Mouse (Mus musculus): ENCODE data around the gene Hspa1a. TPM values are rescaled to one million over a fixed set of nuclear protein-coding genes. Genes with fewer than 3 reads are reported as not detected.
"Not testable (repeated sequence)": the region's sequence is repeated elsewhere in the genome, so short reads cannot be mapped to it uniquely, and the experiment has no call there.

The Hspa1a gene
- polyA plus RNA-seq, 1 experiment from 2014 or later = 1.9 TPM

DNA sequence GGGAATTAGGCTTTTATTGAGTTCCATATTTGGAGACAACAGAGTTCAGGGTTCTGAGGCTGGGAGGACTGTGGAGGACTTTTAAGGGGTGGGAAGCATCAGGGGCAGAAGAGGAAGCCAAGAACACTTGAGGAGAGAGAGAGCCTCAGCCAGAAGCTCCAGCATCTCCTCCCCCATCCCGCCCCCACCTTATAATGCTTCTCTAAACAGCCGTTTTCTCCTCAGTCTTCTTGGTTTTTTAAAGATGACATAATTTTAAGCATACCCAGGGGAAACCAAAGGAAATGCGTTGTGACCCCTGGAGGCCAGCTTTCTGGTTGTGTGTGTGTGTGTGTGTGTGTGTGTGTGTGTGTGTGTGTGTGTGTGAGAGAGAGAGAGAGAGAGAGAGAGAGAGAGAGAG is 9.8 kb downstream of the Hspa1a start:
- no peak overlapping the region for H3K27ac ChIP-seq (ENCODE audit: low read depth, low read length)
- no peak overlapping the region for H3K4me3 ChIP-seq (ENCODE audit: low read depth, low read length)
- no peak overlapping the region for H3K9ac ChIP-seq (ENCODE audit: low read length)
- H3K36me3 ChIP-seq (ENCODE audit: control insufficient read depth, insufficient read depth, low read length) = no peaks in the 10 kb centered on the region
- no peak overlapping the region for H3K4me2 ChIP-seq (ENCODE audit: low read depth)
- DNase-seq (ENCODE audit: low spot score) = no peak
- peaks cover 4% of the 10 kb centered on the region; the same call in 1 of the 2 replicates for H3K27me3 ChIP-seq (ENCODE audit: control insufficient read depth, insufficient read depth, low read length)
- no peaks in the 10 kb centered on the region for H3K9me3 ChIP-seq (ENCODE audit: control insufficient read depth, low read length)
- peaks cover 3% of the 10 kb centered on the region; the same call in 1 of the 2 replicates for H3K4me1 ChIP-seq (ENCODE audit: control insufficient read depth, insufficient read depth, low read length)
- no peak for ATAC-seq (ENCODE audit: insufficient read depth, low FRiP score, low TSS enrichment)
- 47% methylated on average over 3 of the region's 3 CpGs for WGBS

- DNase-seq (ENCODE audit: low spot score) (no peak), ATAC-seq (ENCODE audit: insufficient read depth, low FRiP score, low TSS enrichment) (no peak)
- no peak overlapping the region for H3K4me3 ChIP-seq (ENCODE audit: low read depth, low read length)
- peaks cover 3% of the 10 kb centered on the region; the same call in 1 of the 2 replicates for H3K4me1 ChIP-seq (ENCODE audit: control insufficient read depth, insufficient read depth, low read length)
- peaks cover 7% of the 10 kb centered on the region; the same call in 1 of the 2 replicates for H3K27me3 ChIP-seq (ENCODE audit: control insufficient read depth, insufficient read depth, low read length)
- H3K27ac ChIP-seq (ENCODE audit: low read depth, low read length) = no peak overlapping the region
- no peak overlapping the region for H3K4me2 ChIP-seq (ENCODE audit: low read depth)
- H3K9me3 ChIP-seq (ENCODE audit: control insufficient read depth, low read length) = no peaks in the 10 kb centered on the region
- no peak overlapping the region for H3K9ac ChIP-seq (ENCODE audit: low read length)
- H3K36me3 ChIP-seq (ENCODE audit: control insufficient read depth, insufficient read depth, low read length) = no peaks in the 10 kb centered on the region
Observed at GRCm38 (mm10) chr17:34960702-34961493, 11.1 kb downstream of the Hspa1a start.

DNA sequence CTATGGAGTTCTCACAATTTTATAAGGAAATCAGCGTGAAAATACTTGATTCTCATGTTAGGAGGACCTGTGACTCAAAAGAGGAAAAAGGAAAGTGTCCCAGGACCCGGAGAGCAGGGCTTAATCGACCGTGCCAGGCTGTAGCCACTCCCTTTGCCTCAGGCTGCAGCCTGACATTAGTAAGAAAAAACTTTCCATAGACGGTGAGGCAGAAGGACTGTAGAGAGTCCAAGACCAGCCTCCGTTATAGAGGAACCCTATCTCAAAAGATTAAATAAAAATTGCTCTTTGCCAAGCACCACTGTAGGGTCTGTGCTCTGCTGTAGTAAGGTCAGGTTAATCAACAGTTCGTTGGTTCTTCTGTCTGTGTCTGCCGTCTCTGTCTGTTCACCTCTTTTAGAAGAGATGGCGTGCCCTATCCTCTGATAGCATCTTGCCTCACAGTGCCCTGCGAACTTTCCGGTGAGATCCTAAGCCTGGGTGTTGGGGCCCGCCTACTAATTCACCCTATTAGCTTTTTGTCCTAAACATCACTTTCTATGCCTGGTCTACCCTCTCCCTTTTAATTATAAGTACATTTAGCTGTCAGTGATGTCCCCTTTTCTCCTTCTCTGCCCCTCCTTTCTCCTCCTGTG is 12.0 kb downstream of the Hspa1a start:
- peaks cover 7% of the 10 kb centered on the region; the same call in 1 of the 2 replicates for H3K27me3 ChIP-seq (ENCODE audit: control insufficient read depth, insufficient read depth, low read length)
- peaks cover 3% of the 10 kb centered on the region; the same call in 1 of the 2 replicates for H3K4me1 ChIP-seq (ENCODE audit: control insufficient read depth, insufficient read depth, low read length)
- no peak for ATAC-seq (ENCODE audit: insufficient read depth, low FRiP score, low TSS enrichment)
- no peaks in the 10 kb centered on the region for H3K36me3 ChIP-seq (ENCODE audit: control insufficient read depth, insufficient read depth, low read length)
- peak overlapping the region; percentile 43; the same call in 1 of the 2 replicates for H3K4me3 ChIP-seq (ENCODE audit: low read depth, low read length)
- 15% methylated on average over 12 of the region's 12 CpGs for whole genome bisulfite sequencing
- H3K4me2 ChIP-seq (ENCODE audit: low read depth) = peak overlapping the region; percentile 76
- no peaks in the 10 kb centered on the region for H3K9me3 ChIP-seq (ENCODE audit: control insufficient read depth, low read length)
- no peak overlapping the region for H3K27ac ChIP-seq (ENCODE audit: low read depth, low read length)
- H3K9ac ChIP-seq (ENCODE audit: low read length) = peak overlapping the region; percentile 57
- no peak for DNase-seq (ENCODE audit: low spot score)

- Histone ChIP-seq H3K4me2 (ENCODE audit: low read depth) (peak within 1 kb of the TSS; percentile 76), H3K9ac (ENCODE audit: low read length) (peak within 1 kb of the TSS; percentile 57), H3K4me3 (ENCODE audit: low read depth, low read length) (peak within 1 kb of the TSS; percentile 43)
- ATAC-seq (ENCODE audit: insufficient read depth, low FRiP score, low TSS enrichment) = peak; percentile 92
- H3K9me3 ChIP-seq (ENCODE audit: control insufficient read depth, low read length); H3K27me3 ChIP-seq (ENCODE audit: control insufficient read depth, insufficient read depth, low read length); H3K36me3 ChIP-seq (ENCODE audit: control insufficient read depth, insufficient read depth, low read length); H3K27ac ChIP-seq (ENCODE audit: low read depth, low read length); H3K4me1 ChIP-seq (ENCODE audit: control insufficient read depth, insufficient read depth, low read length): not testable (repeated sequence)
- WGBS = under 1% methylated on average over 23 of the region's 32 CpGs
- peak; percentile 72 for DNase-seq (ENCODE audit: low spot score)
Observed at GRCm38 (mm10) chr17:34959130-34959778, 12.7 kb downstream of the Hspa1a start, which contains the start of gene Hspa1b. TSS of gene Hspa1b (minus strand) at chr17:34959238.

DNA sequence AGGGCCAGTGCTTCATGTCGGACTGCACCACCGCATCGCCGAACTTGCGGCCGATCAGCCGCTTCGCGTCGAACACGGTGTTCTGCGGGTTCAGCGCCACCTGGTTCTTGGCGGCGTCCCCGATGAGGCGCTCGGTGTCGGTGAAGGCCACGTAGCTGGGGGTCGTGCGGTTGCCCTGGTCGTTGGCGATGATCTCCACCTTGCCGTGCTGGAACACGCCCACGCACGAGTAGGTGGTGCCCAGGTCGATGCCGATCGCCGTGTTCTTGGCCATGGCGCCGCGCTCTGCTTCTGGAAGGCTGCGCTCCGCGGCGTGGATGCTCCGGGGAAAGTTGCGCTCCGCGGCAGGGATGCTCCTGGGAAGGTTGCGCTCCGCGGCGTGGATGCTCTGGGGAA is 13.2 kb downstream of the Hspa1a start:
- not testable (repeated sequence) for H3K9me3 ChIP-seq (ENCODE audit: control insufficient read depth, low read length); DNase-seq (ENCODE audit: low spot score); H3K4me1 ChIP-seq (ENCODE audit: control insufficient read depth, insufficient read depth, low read length); H3K9ac ChIP-seq (ENCODE audit: low read length); H3K27me3 ChIP-seq (ENCODE audit: control insufficient read depth, insufficient read depth, low read length); H3K36me3 ChIP-seq (ENCODE audit: control insufficient read depth, insufficient read depth, low read length); H3K27ac ChIP-seq (ENCODE audit: low read depth, low read length)
- peak; percentile 56 for ATAC-seq (ENCODE audit: insufficient read depth, low FRiP score, low TSS enrichment)
- under 1% methylated on average over 24 of the region's 47 CpGs for WGBS
- Histone ChIP-seq H3K4me3 (ENCODE audit: low read depth, low read length) (peak overlapping the region; percentile 43), H3K4me2 (ENCODE audit: low read depth) (peak overlapping the region; percentile 76)

DNA sequence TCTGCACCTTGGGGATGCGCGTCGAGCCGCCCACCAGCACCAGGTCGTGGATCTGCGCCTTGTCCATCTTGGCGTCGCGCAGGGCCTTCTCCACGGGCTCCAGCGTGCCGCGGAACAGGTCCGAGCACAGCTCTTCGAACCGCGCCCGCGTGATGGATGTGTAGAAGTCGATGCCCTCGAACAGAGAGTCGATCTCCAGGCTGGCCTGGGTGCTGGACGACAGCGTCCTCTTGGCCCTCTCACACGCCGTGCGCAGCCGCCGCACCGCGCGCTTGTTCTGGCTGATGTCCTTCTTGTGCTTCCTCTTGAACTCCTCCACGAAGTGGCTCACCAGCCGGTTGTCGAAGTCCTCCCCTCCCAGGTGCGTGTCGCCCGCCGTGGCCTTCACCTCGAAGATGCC is 14.0 kb downstream of the Hspa1a start:
- WGBS = 23% methylated on average over 20 of the region's 40 CpGs
- not testable (repeated sequence) for H3K9me3 ChIP-seq (ENCODE audit: control insufficient read depth, low read length); H3K27ac ChIP-seq (ENCODE audit: low read depth, low read length); H3K4me1 ChIP-seq (ENCODE audit: control insufficient read depth, insufficient read depth, low read length); DNase-seq (ENCODE audit: low spot score); ATAC-seq (ENCODE audit: insufficient read depth, low FRiP score, low TSS enrichment); H3K27me3 ChIP-seq (ENCODE audit: control insufficient read depth, insufficient read depth, low read length); H3K4me3 ChIP-seq (ENCODE audit: low read depth, low read length); H3K9ac ChIP-seq (ENCODE audit: low read length); H3K36me3 ChIP-seq (ENCODE audit: control insufficient read depth, insufficient read depth, low read length); H3K4me2 ChIP-seq (ENCODE audit: low read depth)

DNA sequence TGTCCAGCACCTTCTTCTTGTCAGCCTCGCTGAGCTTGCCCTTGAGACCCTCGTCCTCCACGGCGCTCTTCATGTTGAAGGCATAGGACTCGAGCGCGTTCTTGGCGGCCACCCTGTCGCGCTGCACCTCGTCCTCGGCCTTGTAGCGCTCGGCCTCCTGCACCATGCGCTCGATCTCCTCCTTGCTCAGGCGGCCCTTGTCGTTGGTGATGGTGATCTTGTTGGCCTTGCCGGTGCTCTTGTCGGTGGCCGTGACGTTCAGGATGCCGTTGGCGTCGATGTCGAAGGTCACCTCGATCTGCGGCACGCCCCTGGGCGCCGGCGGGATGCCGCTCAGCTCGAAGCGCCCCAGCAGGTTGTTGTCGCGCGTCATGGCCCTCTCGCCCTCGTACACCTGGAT is 14.7 kb downstream of the Hspa1a start:
- not testable (repeated sequence) for ATAC-seq (ENCODE audit: insufficient read depth, low FRiP score, low TSS enrichment); H3K4me1 ChIP-seq (ENCODE audit: control insufficient read depth, insufficient read depth, low read length); H3K4me3 ChIP-seq (ENCODE audit: low read depth, low read length); H3K9me3 ChIP-seq (ENCODE audit: control insufficient read depth, low read length); H3K4me2 ChIP-seq (ENCODE audit: low read depth); H3K36me3 ChIP-seq (ENCODE audit: control insufficient read depth, insufficient read depth, low read length); H3K9ac ChIP-seq (ENCODE audit: low read length); DNase-seq (ENCODE audit: low spot score); H3K27me3 ChIP-seq (ENCODE audit: control insufficient read depth, insufficient read depth, low read length); H3K27ac ChIP-seq (ENCODE audit: low read depth, low read length)
- 18% methylated on average over 29 of the region's 40 CpGs for WGBS

- no peak for DNase-seq (ENCODE audit: low spot score)
- no peak for ATAC-seq (ENCODE audit: insufficient read depth, low FRiP score, low TSS enrichment)
- Histone ChIP-seq H3K4me3 (ENCODE audit: low read depth, low read length) (no peak overlapping the region), H3K27me3 (ENCODE audit: control insufficient read depth, insufficient read depth, low read length) (peaks cover 7% of the 10 kb centered on the region; the same call in 1 of the 2 replicates), H3K9me3 (ENCODE audit: control insufficient read depth, low read length) (no peaks in the 10 kb centered on the region), H3K36me3 (ENCODE audit: control insufficient read depth, insufficient read depth, low read length) (no peaks in the 10 kb centered on the region), H3K4me1 (ENCODE audit: control insufficient read depth, insufficient read depth, low read length) (peaks cover 3% of the 10 kb centered on the region; the same call in 1 of the 2 replicates), H3K27ac (ENCODE audit: low read depth, low read length) (no peak overlapping the region), H3K4me2 (ENCODE audit: low read depth) (no peak overlapping the region), H3K9ac (ENCODE audit: low read length) (no peak overlapping the region)
- WGBS = 48% methylated on average over 1 of the region's 1 CpGs
Observed at GRCm38 (mm10) chr17:34956340-34956739, 15.6 kb downstream of the Hspa1a start.

Data from neural tube, embryonic 11.5 days (tissue).